Mouse (Mus musculus): Measurements from ENCODE around the gene Pdgfra.

Pdgfra gene

GRCm38 (mm10) chr5:75155741-75156553 is 3.9 kb downstream of the Pdgfra start:
- DNase-seq: peak; percentile 93 to 95

DNA sequence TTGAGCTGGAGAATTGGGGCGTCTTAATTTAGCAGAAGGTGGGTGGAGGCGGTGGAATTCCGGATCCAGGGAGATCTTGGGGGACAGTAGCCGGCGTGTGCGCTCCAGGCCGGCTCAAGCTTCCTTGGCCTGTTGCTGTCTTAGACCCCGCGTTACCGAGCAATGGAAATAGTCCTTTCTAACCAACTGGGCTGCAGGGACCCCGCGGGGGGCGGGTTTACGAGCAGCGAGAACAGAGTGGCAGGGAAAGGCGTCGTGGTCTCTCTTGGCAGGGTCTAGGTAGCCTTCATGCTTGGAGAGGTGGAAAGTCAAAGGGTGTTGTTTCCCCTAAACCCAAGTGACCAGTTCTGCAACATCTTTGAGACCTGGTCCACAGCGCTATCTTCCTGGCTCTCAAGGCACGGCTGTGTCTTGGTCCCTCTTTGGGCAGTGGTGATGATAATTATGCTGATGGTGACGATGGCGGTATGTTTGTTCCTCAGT is 4.5 kb downstream of the Pdgfra start:
- DNase-seq: peak; percentile 59 to 70

- DNase-seq: peak; percentile 53 to 69
Measured at GRCm38 (mm10) chr5:75157038-75157437, 4.9 kb downstream of the Pdgfra start.

GRCm38 (mm10) chr5:75160530-75161170 is 8.6 kb downstream of the Pdgfra start:
- no peak for DNase-seq

- DNase-seq: no peak
Measured at GRCm38 (mm10) chr5:75161586-75161985, 9.5 kb downstream of the Pdgfra start.

DNA sequence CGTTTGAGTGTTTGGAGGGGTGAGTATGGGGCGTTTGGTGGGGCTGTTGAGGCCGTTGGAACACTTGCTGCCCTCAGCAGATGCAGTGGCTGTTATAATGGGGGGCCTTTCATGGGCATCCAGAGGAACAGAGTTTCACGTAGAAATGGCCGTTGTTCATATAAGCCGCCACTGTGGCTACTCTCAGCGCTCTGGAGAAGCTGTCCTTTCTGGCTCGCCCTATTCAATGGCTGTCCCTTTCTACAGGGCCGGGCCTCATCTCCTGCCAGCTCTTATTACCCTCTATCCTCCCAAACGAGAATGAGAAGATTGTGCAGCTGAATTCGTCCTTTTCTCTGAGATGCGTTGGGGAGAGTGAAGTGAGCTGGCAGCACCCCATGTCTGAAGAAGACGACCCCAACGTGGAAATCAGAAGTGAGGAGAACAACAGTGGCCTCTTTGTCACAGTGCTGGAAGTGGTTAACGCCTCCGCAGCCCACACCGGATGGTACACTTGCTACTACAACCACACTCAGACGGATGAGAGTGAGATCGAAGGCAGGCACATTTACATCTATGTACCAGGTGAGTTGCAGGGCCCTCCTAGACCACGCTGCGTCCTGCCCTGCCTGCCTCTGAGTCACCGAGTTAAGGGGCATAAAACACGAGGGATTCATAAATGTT is 11.3 kb downstream of the Pdgfra start:
- DNase-seq: no peak

GRCm38 (mm10) chr5:75164688-75165087 is 12.6 kb downstream of the Pdgfra start:
- DNase-seq: peak; percentile 44 to 52

DNA sequence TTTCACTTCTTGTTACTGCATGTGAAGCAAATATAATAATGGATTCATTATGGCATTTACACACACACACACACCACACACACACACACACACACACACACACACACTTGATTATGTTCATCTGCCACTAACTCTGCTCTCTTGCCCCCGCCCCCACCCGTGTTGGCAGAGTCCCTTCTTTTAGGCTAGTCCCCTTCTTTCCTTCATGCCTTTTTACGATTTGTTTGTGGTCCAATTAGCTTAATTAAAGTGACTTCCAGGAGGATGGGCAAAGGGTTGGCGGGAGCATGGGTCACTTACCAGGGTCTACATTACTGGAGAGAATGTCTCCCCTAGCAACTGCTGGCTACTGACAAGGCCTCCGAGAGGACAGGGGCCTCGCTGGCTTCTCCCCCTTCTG is 17.7 kb downstream of the Pdgfra start:
- DNase-seq: no peak

DNA sequence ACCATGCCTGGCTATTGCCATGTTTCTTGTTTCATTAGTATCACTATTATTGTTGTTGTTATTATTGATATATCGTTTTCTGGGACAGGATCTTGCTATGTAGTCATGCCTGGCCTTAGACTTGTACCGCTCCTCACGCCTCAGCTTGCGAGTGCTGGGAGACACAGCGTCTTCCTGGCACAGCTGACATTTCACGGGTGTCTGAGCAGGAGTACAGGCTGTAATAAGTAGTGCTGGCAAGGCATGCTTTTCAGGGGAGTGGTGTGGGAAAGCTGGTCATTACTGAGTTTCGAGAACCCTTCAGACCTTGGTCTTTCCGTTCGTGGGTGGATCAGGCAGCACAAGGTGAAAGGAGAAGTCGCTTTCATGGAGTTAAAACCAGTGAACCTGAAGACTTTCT is 19.8 kb downstream of the Pdgfra start:
- no peak for DNase-seq

- DNase-seq: no peak
Measured at GRCm38 (mm10) chr5:75179249-75179648, 27.2 kb downstream of the Pdgfra start.

DNA sequence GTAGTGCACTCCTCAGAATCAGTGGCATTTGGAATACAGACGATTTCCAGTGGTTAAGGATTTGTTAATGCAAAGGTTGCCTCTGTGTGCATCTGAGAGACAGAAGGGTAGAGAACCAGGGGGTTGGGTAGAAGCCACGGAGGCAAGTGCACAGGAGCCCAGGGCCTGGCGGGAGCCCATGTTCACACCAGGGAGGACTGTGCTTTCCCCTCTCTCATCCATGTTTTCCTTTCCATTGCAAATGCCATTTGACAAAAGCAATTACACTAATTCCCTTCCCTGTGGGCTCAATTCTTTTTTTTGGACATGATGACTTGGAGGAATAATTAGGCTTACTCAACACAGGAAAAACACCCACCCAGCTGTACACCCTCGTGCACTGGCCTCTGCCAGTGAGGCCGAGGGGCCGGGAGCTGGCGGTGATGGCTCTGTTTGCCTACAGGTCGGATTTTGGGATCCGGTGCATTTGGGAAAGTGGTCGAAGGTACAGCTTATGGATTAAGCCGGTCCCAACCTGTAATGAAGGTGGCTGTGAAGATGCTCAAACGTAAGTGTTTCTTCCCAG is 27.7 kb downstream of the Pdgfra start:
- no peak for DNase-seq

GRCm38 (mm10) chr5:75183653-75184052 is 31.6 kb downstream of the Pdgfra start:
- DNase-seq: no peak

GRCm38 (mm10) chr5:75184112-75184511 is 32.0 kb downstream of the Pdgfra start:
- no peak for DNase-seq

DNA sequence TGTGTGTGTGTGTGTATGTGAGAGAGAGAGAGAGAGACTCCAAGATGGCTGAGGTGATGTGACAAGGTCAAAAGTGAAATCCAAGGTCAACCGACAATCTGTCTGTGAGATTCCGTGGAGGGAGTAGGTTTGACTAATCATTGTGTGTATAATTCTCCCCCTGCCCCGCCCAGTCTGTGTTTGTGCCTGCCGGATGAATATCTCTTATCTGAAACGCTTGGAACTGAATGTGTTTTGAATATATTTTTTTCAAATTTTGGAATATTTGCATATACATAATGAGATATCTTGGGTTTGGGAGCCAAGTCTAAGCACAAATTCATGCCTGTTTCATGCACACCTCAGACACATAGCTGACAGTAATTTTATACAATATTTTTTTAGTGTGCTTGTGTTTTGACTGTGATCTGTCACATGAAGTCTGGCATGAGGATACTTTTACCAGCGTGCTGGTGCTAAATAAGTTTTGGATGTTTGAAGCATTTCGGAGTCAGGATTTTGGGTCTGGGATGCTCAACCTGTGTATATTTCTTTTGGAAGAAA is 32.7 kb downstream of the Pdgfra start:
- DNase-seq: no peak

GRCm38 (mm10) chr5:75185584-75185983 is 33.5 kb downstream of the Pdgfra start:
- DNase-seq: no peak

- DNase-seq: no peak
Measured at GRCm38 (mm10) chr5:75189319-75189987, 37.4 kb downstream of the Pdgfra start.

GRCm38 (mm10) chr5:75193107-75193506 is 41.0 kb downstream of the Pdgfra start:
- DNase-seq: no peak

GRCm38 (mm10) chr5:75198413-75198812 is 46.3 kb downstream of the Pdgfra start:
- DNase-seq: no peak

DNA sequence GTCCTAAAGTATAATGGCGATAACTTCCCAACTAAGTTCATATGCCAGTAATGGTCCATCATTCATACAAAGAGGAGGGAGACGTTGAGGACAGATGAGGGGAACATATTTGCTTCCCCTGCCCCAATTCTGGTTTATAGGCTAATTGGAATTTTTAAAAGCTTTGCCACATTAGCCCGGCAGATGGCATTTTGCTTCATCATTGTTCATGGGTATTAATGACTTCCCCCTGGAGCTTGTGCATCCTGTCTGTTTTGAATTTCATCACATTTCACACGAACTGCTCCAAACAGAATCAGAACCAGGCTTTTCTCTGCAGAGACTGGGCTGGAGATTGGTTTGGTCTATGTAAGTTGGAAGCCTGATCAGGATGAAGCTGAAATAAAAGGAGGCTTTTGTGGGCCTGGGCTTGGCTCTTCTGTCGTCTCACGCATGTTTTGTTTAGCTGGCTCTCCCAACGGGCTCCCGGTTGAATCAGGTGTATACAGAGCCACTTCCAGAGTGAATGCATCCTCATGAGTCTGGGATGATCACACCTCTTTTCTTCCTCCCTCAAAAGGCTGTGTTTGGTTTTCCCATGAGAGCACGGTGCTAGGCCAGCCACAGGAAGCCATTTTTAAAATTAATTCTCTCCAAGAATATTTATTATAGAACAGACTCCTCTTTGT is 47.7 kb downstream of the Pdgfra start:
- no peak for DNase-seq

DNA sequence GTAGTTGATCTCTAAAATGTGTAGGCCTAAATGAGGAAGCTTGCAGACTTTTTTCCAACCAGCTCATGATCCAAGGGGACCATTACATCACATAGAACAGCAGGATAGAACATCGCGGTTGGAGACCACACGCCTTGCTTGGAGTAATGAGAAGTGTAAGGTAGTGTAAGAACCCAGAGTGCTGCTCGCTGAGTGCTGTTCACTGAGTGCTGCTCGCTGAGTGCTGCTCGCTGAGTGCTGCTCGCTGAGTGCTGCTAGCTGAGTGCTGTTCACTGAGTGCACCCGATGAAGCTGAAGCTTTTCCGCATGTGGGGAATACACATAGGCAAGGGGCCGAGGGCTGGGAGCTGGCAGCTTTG is 48.3 kb downstream of the Pdgfra start:
- no peak for DNase-seq

- no peak for DNase-seq
Measured at GRCm38 (mm10) chr5:75207905-75208304, 55.8 kb downstream of the Pdgfra start.

GRCm38 (mm10) chr5:75209966-75210365 is 57.9 kb downstream of the Pdgfra start:
- no peak for DNase-seq

Data from kidney, postnatal 4 days (tissue).